ENCODE assay signal across 9 mouse cellular contexts in genomic region chr13:48679351-48679750, GRCm38 (mm10). TPM values are rescaled to one million over a fixed set of nuclear protein-coding genes. Genes with fewer than 3 reads are reported as not detected.
DNase-seq lines count a peak whose midpoint lies in the region; ATAC-seq and TF ChIP-seq lines count a peak whose summit lies in the region.
"Had no signal": no experiment of that assay in that cellular context is flagged by ENCODE, and none has a peak within 500 bp of the region (broad histone marks: within the 10 kb centered on the region; RNA-seq: fewer than 3 reads in every experiment).

No protein-coding gene starts in this region.

- H3K27me3 ChIP-seq in thymus, adult 2 months (ENCODE audit: control insufficient read depth, insufficient read depth, low read length), result no peaks in the 10 kb centered on the region; the same call in 1 of the 2 replicates

- H3K4me3 ChIP-seq in gastrocnemius, adult 2 months, result no peak overlapping the region
- no peak overlapping the region for H3K4me3 ChIP-seq in thymus, adult 2 months (ENCODE audit: control insufficient read depth, insufficient read depth, low read length)
- H3K4me3 ChIP-seq: megakaryocyte, embryonic 14.5 days had no signal

- no peak for ATAC-seq in inflammation-experienced regulatory T-cells, adult 6 months

- peak; percentile 63 for TF ChIP-seq CTCF in gastrocnemius, adult 2 months (IDR thresholded peaks at IDR 0.05)
- no peak for TF ChIP-seq CTCF in thymus, adult 2 months (IDR thresholded peaks at IDR 0.05; ENCODE audit: borderline replicate concordance, control insufficient read depth, extremely low read depth, insufficient read depth, low read length, poor library complexity)

- 70% methylated on average over 1 of the region's 1 CpGs for WGBS in thymus, adult 2 months

- no peaks in the 10 kb centered on the region for H3K4me1 ChIP-seq in thymus, adult 2 months (replicated peaks; ENCODE audit: control insufficient read depth, insufficient read depth, low read length)
- H3K4me1 ChIP-seq: megakaryocyte, embryonic 14.5 days had no signal

- intact Hi-C loops in gastrocnemius, adult 2 months (cut with DNase I), result no loop called here

- peak; percentile 44 for DNase-seq in gastrocnemius, adult 2 months
- no peak for DNase-seq in gastrocnemius, adult 8-10 months (ENCODE audit: low spot score in 2 of 2)
- peak; percentile 30 for DNase-seq in thymus, adult 2 months
- DNase-seq in thymus, adult 18-20 months, result no peak
- DNase-seq in kidney, postnatal 36 days, result peak; percentile 41 to 70
- DNase-seq in ovary, adult 18-20 months (ENCODE audit: low spot score), result no peak
- DNase-seq in left cerebral cortex, adult 11 months (ENCODE audit: low spot score), result no peak

- H3K36me3 ChIP-seq in thymus, adult 2 months (ENCODE audit: control insufficient read depth, insufficient read depth, low read length), result no peaks in the 10 kb centered on the region

- no peak overlapping the region for H3K27ac ChIP-seq in gastrocnemius, adult 2 months
- H3K27ac ChIP-seq in thymus, adult 2 months (ENCODE audit: control insufficient read depth, insufficient read depth, low read length), result no peak overlapping the region

- TF ChIP-seq POLR2A in thymus, adult 2 months (IDR thresholded peaks at IDR 0.05; ENCODE audit: control insufficient read depth, extremely low read depth, insufficient read depth, low read length, poor library complexity), result no peak

RNA-seq across cellular contexts. Expression of gene Barx1, which starts 16.6 kb away (rescaled TPM):
- total RNA-seq in gastrocnemius, adult 2 months (2021), result not detected
- total RNA-seq in gastrocnemius, adult 8-10 months (2022), result not detected
- 0.41 and 1.1 TPM in 2 replicates for polyA plus RNA-seq in thymus, adult 2 months (2012; rRNA removed)
- polyA plus RNA-seq in inflammation-experienced regulatory T-cells, adult 6 months (2017; shearing (Covaris generic)), result not detected

RNA-seq across cellular contexts. Expression of gene Ptpdc1, which starts 53.9 kb away (rescaled TPM):
- total RNA-seq in gastrocnemius, adult 2 months (2021), result 1 to 10 TPM; 3.2 to 4.7 TPM
- total RNA-seq in gastrocnemius, adult 8-10 months (2022), result 1 to 10 TPM; 2.6 to 3.4 (median 3.0) TPM
- 1.1 and 1.3 TPM in 2 replicates for polyA plus RNA-seq in thymus, adult 2 months (2012; rRNA removed)
- polyA plus RNA-seq in inflammation-experienced regulatory T-cells, adult 6 months (2017; shearing (Covaris generic)), result 1 to 10 TPM in 2 of 3 experiments, under 1 TPM in 1; 0.11 to 1.4 (median 1.2) TPM

Comparison
In these comparisons a context has a peak if more than half of its experiments do, and no peak if none do; other contexts are left out.
1. DNase-seq: peak in gastrocnemius, adult 2 months (single experiment), thymus, adult 2 months (single experiment) and kidney, postnatal 36 days (2 of 2); none in gastrocnemius, adult 8-10 months (0 of 2), thymus, adult 18-20 months (0 of 2), ovary, adult 18-20 months (single experiment) and left cerebral cortex, adult 11 months (single experiment).